Mouse (Mus musculus): ENCODE data around the gene Matn3. TPM values are rescaled to one million over a fixed set of nuclear protein-coding genes. Genes with fewer than 3 reads are reported as not detected.
A peak's percentile ranks its signal among the peaks of the same experiment; 100 is the strongest.
"Not testable (repeated sequence)": the region's sequence is repeated elsewhere in the genome, so short reads cannot be mapped to it uniquely, and the experiment has no call there.

Matn3 gene
- polyA plus RNA-seq, 1 experiment from 2014 or later, result 0.20 TPM

DNA sequence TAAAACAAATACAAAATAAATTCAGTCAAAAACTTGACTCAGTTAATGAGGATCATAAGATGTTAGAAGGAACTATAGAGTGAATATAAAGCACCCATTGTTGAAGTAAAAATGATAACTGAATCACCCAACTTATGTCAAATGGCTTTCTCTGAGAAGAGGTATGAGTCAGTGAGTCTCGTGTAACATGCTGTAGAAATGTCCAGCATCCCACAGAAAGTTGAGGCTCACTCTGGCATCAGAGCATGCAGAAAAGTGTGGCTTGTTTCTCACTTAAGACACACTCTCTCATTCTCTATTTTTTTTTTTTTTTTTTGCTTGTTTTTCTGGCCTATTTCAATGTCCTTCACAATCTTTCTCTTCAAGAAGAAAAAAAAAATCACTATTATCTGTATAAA lies 26.7 kb upstream of the Matn3 start:
- H3K9me3 ChIP-seq (replicated peaks), result no peaks in the 10 kb centered on the region
- H3K4me3 ChIP-seq (replicated peaks), result peak overlapping the region; percentile 75
- peaks cover 31% of the 10 kb centered on the region for H3K4me1 ChIP-seq (replicated peaks)
- ATAC-seq (ENCODE audit: low read depth) (no peak), DNase-seq (no peak)
- H3K27ac ChIP-seq, result peak overlapping the region; percentile 93; the same call in 1 of the 2 replicates
- peak overlapping the region; percentile 66 for H3K9ac ChIP-seq
- H3K27me3 ChIP-seq, result no peaks in the 10 kb centered on the region
- H3K36me3 ChIP-seq, result peaks cover 11% of the 10 kb centered on the region
- peak overlapping the region; percentile 88 for H3K4me2 ChIP-seq
- WGBS (ENCODE audit: insufficient replicate concordance), result 31% methylated on average over 1 of the region's 1 CpGs

DNA sequence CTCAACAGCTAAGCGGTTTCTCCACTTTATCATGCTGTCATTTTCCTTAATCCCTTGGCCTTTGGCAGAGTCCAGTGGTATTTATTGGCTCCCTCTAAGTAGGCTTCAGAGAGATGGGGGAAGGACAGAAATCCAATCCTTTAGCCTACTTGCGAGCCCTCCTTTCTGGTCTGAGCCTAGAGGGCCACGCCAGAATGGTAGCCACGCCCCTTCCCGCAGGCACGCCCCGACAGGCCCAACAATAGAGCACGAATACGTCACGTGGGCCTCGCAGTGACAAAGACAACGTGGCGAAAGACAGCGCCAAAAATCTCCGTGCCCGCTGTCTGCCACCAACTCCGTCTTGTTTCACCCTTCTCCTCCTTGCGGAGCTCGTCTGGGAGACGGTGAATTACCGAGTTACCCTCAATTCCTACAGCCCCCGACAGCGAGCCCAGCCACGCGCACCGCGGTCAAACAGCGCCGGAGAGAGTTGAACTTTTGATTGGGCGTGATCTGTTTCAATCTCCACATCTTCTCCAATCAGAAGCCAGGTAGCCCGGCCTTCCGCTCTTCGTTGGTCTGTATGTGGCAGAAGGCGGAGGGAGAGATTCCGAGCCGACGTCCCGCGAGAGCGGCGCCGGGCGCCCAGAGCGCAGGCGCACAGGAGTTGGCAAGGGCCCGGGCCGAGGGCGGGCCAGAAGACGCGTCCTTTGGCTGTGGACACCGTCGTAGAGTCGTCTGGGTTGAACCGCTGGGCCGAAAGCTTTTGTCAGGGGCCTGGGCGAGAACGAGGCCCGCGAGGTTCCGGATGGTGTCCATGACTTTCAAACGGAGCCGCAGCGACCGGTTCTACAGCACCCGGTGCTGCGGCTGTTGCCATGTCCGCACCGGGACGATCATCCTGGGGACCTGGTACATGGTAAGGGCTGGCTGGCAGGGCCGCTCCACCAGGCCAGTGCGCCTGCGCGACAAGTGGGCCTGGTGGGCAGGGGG lies 26.0 kb upstream of the Matn3 start, which contains the start of gene Laptm4a:
Gene Laptm4a (plus strand): TSS at position 271 of the 975 bp plus-strand sequence.
- H3K9me3 ChIP-seq (replicated peaks), result no peaks in the 10 kb centered on the region
- H3K9ac ChIP-seq, result peak within 1 kb of the TSS; percentile 87
- H3K4me3 ChIP-seq (replicated peaks), result peak within 1 kb of the TSS; percentile 75
- WGBS (ENCODE audit: insufficient replicate concordance), result under 1% methylated on average over 73 of the region's 73 CpGs
- no peaks in the 10 kb centered on the region for H3K27me3 ChIP-seq
- peak within 1 kb of the TSS; percentile 88 for H3K4me2 ChIP-seq
- peaks cover 31% of the 10 kb centered on the region for H3K4me1 ChIP-seq (replicated peaks)
- H3K36me3 ChIP-seq, result peaks cover 11% of the 10 kb centered on the region
- DNase-seq (peak; percentile 96), ATAC-seq (ENCODE audit: low read depth) (peak; percentile 96)
- H3K27ac ChIP-seq, result peak within 1 kb of the TSS; percentile 93

DNA sequence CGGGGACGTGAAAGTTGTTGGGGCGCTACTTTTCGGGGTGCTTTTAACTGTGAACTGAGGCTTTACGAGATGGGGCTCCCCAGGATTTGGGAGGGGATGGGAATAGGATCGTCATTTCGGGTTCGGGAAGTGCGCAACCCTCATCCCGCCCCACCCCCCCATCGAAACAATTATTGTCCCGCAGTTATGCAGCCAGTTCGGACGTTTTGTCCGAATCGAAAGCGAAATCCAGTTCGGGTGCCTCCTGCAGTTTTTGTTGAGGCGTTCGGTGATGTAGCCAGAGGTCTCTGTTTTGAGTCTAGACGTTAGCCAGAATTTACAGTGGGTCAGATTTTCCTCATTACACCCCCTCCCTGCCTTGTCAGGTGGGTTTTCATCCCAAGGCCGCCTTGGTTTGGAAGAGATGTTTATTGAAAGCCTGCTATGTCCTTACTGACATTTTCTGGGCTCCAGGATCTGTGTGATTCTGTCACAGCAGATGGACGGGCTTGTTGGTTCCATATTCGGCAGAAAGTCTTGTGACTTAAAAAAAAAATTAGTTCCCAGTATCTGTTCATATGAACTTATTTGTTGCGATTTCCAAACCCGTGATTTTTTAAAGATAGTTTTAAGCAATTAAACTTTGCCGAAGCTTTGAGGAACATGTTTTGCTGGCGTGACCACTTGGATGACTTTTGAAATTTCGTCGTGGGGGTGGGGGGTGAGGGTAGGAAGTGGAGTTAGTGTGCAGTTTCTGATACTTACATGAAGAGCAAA lies 25.2 kb upstream of the Matn3 start:
- under 1% methylated on average over 30 of the region's 30 CpGs for WGBS (ENCODE audit: insufficient replicate concordance)
- Histone ChIP-seq H3K9ac (peak overlapping the region; percentile 87), H3K36me3 (peaks cover 11% of the 10 kb centered on the region), H3K4me2 (peak overlapping the region; percentile 88), H3K4me1 (replicated peaks) (peaks cover 31% of the 10 kb centered on the region), H3K27me3 (no peaks in the 10 kb centered on the region), H3K9me3 (replicated peaks) (no peaks in the 10 kb centered on the region), H3K4me3 (replicated peaks) (peak overlapping the region; percentile 75), H3K27ac (peak overlapping the region; percentile 93)
- DNase-seq (no peak), ATAC-seq (ENCODE audit: low read depth) (no peak)

DNA sequence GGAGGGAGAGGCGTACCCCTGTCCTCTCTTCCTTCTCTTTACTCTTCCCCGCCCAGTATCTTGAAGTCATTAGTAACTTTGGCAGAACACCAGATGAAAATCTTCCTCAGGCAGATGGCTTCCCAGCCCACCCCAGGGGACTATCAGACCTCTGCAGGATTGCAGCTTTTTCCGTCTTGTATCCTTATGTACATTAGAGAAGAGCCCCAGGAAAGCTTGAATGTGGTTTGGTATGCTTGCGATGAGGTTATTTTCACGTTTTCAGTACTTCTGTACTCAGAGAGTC lies 24.7 kb upstream of the Matn3 start:
- Histone ChIP-seq H3K9me3 (replicated peaks) (no peaks in the 10 kb centered on the region), H3K27ac (peak overlapping the region; percentile 93), H3K36me3 (peaks cover 11% of the 10 kb centered on the region), H3K4me3 (replicated peaks) (peak overlapping the region; percentile 75), H3K9ac (peak overlapping the region; percentile 87), H3K27me3 (no peaks in the 10 kb centered on the region), H3K4me1 (replicated peaks) (peaks cover 31% of the 10 kb centered on the region), H3K4me2 (peak overlapping the region; percentile 88)
- DNase-seq (peak; percentile 60), ATAC-seq (ENCODE audit: low read depth) (peak; percentile 19)
- WGBS (ENCODE audit: insufficient replicate concordance), result 3% methylated on average over 5 of the region's 5 CpGs

DNA sequence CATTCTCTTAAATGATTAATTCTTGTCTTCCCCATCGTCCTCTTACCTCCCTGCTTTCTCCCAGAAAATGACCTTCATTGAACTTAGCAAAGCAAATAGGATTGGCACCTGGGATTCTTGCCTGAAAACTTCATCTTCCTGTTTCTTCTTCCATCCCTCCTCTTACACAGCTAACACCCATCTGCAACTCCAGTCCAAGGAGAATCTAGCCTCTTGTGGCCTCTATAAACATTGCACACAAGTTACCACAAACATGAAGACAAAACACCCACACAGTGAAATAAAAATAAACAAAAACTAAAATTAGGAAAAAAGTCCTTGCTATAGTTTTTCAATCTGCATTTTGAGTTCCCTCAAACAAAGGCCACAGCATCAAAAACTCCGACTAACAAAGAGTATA lies 24.1 kb upstream of the Matn3 start:
- 57% methylated on average over 2 of the region's 2 CpGs for WGBS (ENCODE audit: insufficient replicate concordance)
- DNase-seq, result no peak
- H3K4me3 ChIP-seq (replicated peaks), result peak overlapping the region; percentile 75
- peak overlapping the region; percentile 88 for H3K4me2 ChIP-seq
- peak overlapping the region; percentile 93 for H3K27ac ChIP-seq
- H3K4me1 ChIP-seq (replicated peaks), result peaks cover 34% of the 10 kb centered on the region
- no peak for ATAC-seq (ENCODE audit: low read depth)
- peak overlapping the region; percentile 87 for H3K9ac ChIP-seq
- H3K9me3 ChIP-seq (replicated peaks), result no peaks in the 10 kb centered on the region
- H3K27me3 ChIP-seq, result no peaks in the 10 kb centered on the region
- H3K36me3 ChIP-seq, result peaks cover 11% of the 10 kb centered on the region

DNA sequence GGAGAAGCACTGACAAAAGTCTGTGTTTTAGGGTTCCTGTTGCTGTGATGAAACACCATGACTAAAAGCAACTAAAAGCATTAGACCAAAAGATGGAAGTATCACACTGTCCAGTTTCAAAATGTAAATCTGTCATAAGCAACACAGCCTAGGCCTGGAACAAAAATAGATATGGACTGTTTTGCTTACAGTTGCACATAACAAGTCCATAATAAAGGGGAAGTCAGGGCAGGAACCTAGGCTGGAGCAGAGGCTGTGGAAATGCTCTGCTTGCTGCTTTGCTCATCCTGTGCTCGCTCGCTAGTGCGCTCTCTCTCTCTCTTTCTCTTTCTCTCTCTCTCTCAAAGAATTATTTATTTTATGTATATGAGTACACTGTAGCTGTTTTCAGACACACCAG lies 20.1 kb upstream of the Matn3 start:
- H3K4me2 ChIP-seq, result no peak overlapping the region
- no peak overlapping the region for H3K27ac ChIP-seq
- DNase-seq (no peak), ATAC-seq (ENCODE audit: low read depth) (no peak)
- H3K9me3 ChIP-seq (replicated peaks), result no peaks in the 10 kb centered on the region
- H3K4me3 ChIP-seq (replicated peaks), result no peak overlapping the region
- peaks cover 24% of the 10 kb centered on the region for H3K36me3 ChIP-seq
- 81% methylated on average over 3 of the region's 3 CpGs for whole genome bisulfite sequencing (ENCODE audit: insufficient replicate concordance)
- H3K9ac ChIP-seq, result no peak overlapping the region
- peaks cover 47% of the 10 kb centered on the region for H3K4me1 ChIP-seq (replicated peaks)
- H3K27me3 ChIP-seq, result no peaks in the 10 kb centered on the region

DNA sequence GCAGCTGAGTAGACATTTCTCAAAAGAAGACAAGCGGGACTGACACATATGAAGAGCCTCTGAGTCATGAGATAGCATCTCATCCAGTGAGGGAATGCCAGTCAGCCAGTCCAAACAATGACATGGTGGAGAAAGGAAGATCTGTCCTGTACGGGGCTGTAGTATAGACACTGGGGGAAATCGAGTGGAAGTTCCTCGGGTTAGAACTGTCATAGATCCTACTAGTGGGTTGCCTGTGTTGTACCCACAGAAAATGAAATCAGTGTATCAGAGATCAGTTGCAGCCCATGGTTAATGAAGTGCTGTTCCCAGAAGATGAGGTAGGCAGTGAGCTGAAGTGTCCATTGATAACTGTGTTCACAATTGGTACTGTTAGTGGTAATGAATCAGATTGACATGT lies 19.0 kb upstream of the Matn3 start:
- H3K4me2 ChIP-seq, result no peak overlapping the region
- H3K27ac ChIP-seq, result no peak overlapping the region
- no peaks in the 10 kb centered on the region for H3K27me3 ChIP-seq
- H3K9ac ChIP-seq, result no peak overlapping the region
- peaks cover 33% of the 10 kb centered on the region for H3K36me3 ChIP-seq
- no peak for ATAC-seq (ENCODE audit: low read depth)
- H3K4me3 ChIP-seq (replicated peaks), result no peak overlapping the region
- no peaks in the 10 kb centered on the region for H3K9me3 ChIP-seq (replicated peaks)
- 71% methylated on average over 4 of the region's 4 CpGs for WGBS (ENCODE audit: insufficient replicate concordance)
- DNase-seq, result no peak
- H3K4me1 ChIP-seq (replicated peaks), result peaks cover 38% of the 10 kb centered on the region

DNA sequence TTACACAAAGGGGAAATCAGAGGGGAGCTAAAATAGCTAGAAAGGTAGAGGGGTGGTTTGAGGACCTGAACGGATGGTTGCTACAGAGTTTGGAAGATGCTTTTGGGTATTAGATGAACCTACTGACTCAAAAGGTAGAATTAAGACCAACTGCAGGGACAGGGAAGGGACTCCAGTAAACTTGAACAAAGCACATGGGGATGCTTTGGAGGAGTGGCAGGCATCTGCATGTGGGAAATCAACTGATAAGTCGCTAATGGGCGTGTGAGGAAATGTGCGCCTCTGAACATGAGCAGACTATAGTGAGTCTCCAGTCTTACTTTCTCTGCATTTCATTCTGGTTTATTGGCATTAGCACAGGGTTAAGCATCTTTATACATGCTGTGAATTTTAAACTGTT lies 16.6 kb upstream of the Matn3 start:
- WGBS (ENCODE audit: insufficient replicate concordance), result 35% methylated on average over 4 of the region's 4 CpGs
- peak; percentile 70 for ATAC-seq (ENCODE audit: low read depth)

DNA sequence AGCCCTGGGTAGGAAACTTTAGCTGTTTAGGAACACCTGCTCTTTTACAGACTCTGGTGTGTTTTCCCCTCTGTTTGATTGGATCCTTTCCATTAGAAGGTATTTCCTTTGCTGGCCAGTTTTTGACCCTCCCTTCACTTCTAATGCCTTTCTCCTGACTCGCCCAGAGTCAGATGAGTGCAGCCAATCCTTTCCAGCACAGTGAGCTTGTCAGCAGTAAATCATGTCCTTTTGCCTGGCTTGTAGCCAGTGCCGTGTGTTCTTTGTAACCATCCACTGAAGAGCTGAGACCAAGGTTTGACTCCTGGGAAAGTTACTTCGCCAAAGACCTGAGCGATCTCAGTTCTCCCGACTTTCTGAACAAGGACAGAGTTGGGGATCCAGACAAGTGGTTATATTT lies 12.4 kb upstream of the Matn3 start:
- 86% methylated on average over 5 of the region's 5 CpGs for WGBS (ENCODE audit: insufficient replicate concordance)
- no peak for ATAC-seq (ENCODE audit: low read depth)
- peaks cover 70% of the 10 kb centered on the region for H3K36me3 ChIP-seq

More for the DNA sequence above, 16.6 kb upstream of the Matn3 start:
- Histone ChIP-seq H3K9me3 (replicated peaks) (no peaks in the 10 kb centered on the region), H3K4me1 (replicated peaks) (peaks cover 25% of the 10 kb centered on the region), H3K4me2 (0 out of 2 replicates have a peak overlapping the region, but pooled peaks have one; percentile 13), H3K36me3 (peaks cover 41% of the 10 kb centered on the region), H3K9ac (no peak overlapping the region), H3K27ac (no peak overlapping the region), H3K27me3 (no peaks in the 10 kb centered on the region), H3K4me3 (replicated peaks) (no peak overlapping the region)
- DNase-seq, result peak; percentile 5

DNA sequence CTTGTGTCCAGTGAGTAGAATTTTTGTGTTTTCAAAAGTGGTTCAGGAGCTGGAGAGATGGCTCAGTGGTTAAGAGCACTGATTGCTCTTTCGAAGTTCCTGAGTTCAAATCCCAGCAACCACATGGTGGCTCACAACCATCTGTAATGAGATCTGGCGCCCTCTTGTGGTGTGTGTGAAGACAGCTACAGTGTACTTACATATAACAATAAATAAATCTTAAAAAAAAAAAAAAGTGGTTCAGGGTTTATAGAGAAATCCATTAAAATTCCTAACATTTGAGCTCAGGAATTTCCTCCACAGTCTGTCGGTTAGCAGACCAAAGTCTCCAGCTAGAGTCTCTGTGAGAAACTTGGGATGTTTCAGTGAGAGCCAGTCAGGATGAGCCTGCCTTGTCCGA lies 11.5 kb upstream of the Matn3 start:
- not testable (repeated sequence) for H3K4me1 ChIP-seq (replicated peaks); H3K27ac ChIP-seq; H3K4me3 ChIP-seq (replicated peaks); H3K9ac ChIP-seq; DNase-seq; ATAC-seq (ENCODE audit: low read depth); H3K4me2 ChIP-seq; H3K27me3 ChIP-seq; H3K9me3 ChIP-seq (replicated peaks)
- H3K36me3 ChIP-seq, result peaks cover 70% of the 10 kb centered on the region
- WGBS (ENCODE audit: insufficient replicate concordance), result 72% methylated on average over 4 of the region's 4 CpGs

More for the DNA sequence above, 12.4 kb upstream of the Matn3 start:
- H3K27ac ChIP-seq, result no peak overlapping the region
- peaks cover 14% of the 10 kb centered on the region for H3K4me1 ChIP-seq (replicated peaks)
- no peak overlapping the region for H3K4me3 ChIP-seq (replicated peaks)
- no peak overlapping the region for H3K9ac ChIP-seq
- no peaks in the 10 kb centered on the region for H3K27me3 ChIP-seq
- DNase-seq, result no peak
- H3K9me3 ChIP-seq (replicated peaks), result no peaks in the 10 kb centered on the region
- no peak overlapping the region for H3K4me2 ChIP-seq

DNA sequence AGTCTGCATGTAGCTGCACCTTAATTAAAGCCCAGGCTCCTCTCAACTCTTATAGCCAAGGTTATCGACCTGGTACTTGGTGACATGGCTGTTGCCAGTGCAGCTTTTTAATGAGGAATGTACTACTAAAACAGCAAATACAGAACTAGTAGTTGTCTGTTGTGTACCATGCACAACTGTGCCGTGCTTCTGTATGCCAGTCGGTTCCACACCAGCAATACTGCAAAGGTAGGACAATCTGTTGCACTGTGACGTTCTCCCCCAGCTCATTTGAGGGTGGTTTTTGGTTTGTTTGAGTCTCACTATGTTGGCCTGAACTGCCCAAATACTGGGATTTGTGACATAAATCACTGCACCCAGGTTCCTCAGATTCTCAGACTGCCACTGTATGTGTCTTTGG lies 8.2 kb upstream of the Matn3 start:
- Histone ChIP-seq H3K4me1 (replicated peaks) (no peaks in the 10 kb centered on the region), H3K4me2 (no peak overlapping the region), H3K27ac (no peak overlapping the region), H3K36me3 (peaks cover 49% of the 10 kb centered on the region), H3K9ac (no peak overlapping the region), H3K27me3 (no peaks in the 10 kb centered on the region), H3K9me3 (replicated peaks) (no peaks in the 10 kb centered on the region), H3K4me3 (replicated peaks) (no peak overlapping the region)
- WGBS (ENCODE audit: insufficient replicate concordance), result 78% methylated on average over 4 of the region's 4 CpGs
- no peak for ATAC-seq (ENCODE audit: low read depth)
- DNase-seq, result no peak

Data from liver, embryonic 13.5 days (tissue).